Mouse (Mus musculus) C2C12 (cell line): Measurements from ENCODE around the gene Cdk12.

ENCODE experiments used
- CEBPB ChIP-seq: IDR thresholded peaks from one replicate; pipeline ENCODE4 v1.6.1; 2011; ENCODE audit warnings: low read depth, mild to moderate bottlenecking, control low read depth, moderate library complexity
- CTCF ChIP-seq: IDR thresholded peaks from one replicate; pipeline ENCODE4 v1.5.1; 2011; ENCODE audit not compliant: control insufficient read depth, insufficient read depth, insufficient read length
- MYOD1 ChIP-seq: IDR thresholded peaks from one replicate; pipeline ENCODE4 v1.6.1; 2011; ENCODE audit warnings: low read depth; ENCODE audit not compliant: control insufficient read depth, insufficient read length
- MYOG ChIP-seq: IDR thresholded peaks from one replicate; pipeline ENCODE4 v1.6.1; 2011; ENCODE audit not compliant: control insufficient read depth, insufficient read length; ENCODE audit errors: extremely low read depth
- USF1 ChIP-seq: IDR thresholded peaks from one replicate; pipeline ENCODE4 v1.6.1; 2011; ENCODE audit warnings: low read depth, mild to moderate bottlenecking, control low read depth, moderate library complexity

DNA sequence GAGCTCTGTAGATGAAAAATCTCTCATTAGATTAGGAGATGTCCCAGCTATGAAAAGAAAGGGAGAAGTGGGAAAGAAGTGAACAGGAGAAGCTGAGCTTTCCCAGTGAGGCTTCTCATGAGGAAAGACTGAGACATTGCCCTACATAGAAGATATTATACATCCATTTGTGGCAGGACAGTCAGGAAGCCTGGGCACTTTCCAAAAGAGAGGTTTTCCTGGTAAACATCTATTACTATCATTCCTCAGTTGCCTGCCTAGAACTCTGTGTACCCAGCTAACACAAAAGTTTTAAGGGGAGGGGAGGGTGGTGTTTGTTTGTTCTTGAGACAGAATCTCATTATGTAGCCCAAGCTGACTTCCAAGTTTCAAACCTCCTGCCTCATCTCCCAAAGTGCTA lies 67.6 kb downstream of the Cdk12 start:
- no peak for TF ChIP-seq CEBPB
- no peak for TF ChIP-seq CTCF
- no peak for TF ChIP-seq MYOD1
- no peak for TF ChIP-seq MYOG
- no peak for TF ChIP-seq USF1
